Mouse (Mus musculus) ES-Bruce4 (cell line): Measurements from ENCODE around the gene Fam83f. TPM values are rescaled to one million over a fixed set of nuclear protein-coding genes. Genes with fewer than 3 reads are reported as not detected.
"Not testable (repeated sequence)": the region's sequence is repeated elsewhere in the genome, so short reads cannot be mapped to it uniquely, and the experiment has no call there.

Experiments
- H3K27ac ChIP-seq: 2 replicates; pipeline ENCODE4 v1.5.1; 2012; ENCODE audit warnings: low read length, inconsistent platforms; ENCODE audit not compliant: insufficient read depth
- H3K27me3 ChIP-seq: 2 replicates; pipeline ENCODE4 v1.6.1; 2012; ENCODE audit warnings: mild to moderate bottlenecking, low read length, inconsistent platforms; ENCODE audit not compliant: control insufficient read depth, poor library complexity, insufficient read depth, severe bottlenecking
- H3K36me3 ChIP-seq: 2 replicates; pipeline ENCODE4 v1.6.1; 2012; ENCODE audit warnings: inconsistent platforms, mild to moderate bottlenecking, low read length, moderate library complexity; ENCODE audit not compliant: control insufficient read depth, poor library complexity, insufficient read depth, severe bottlenecking
- H3K4me1 ChIP-seq: one replicate; pipeline ENCODE4 v1.8.1; 2011; ENCODE audit warnings: low read length; ENCODE audit not compliant: control insufficient read depth, insufficient read depth
- H3K4me3 ChIP-seq: 2 replicates; pipeline ENCODE4 v1.5.1; 2011; ENCODE audit warnings: low read depth, mild to moderate bottlenecking, low read length
- H3K9ac ChIP-seq: 2 replicates; pipeline ENCODE4 v1.6.1; 2012; ENCODE audit warnings: low read depth, mild to moderate bottlenecking, inconsistent platforms; ENCODE audit not compliant: poor library complexity, severe bottlenecking
- H3K9me3 ChIP-seq: replicated peaks from 2 replicates; pipeline ENCODE4 v1.6.1; 2012; ENCODE audit warnings: mild to moderate bottlenecking, low read length, inconsistent platforms; ENCODE audit not compliant: control insufficient read depth, poor library complexity, insufficient read depth, severe bottlenecking
- CTCF ChIP-seq: IDR thresholded peaks from one replicate; pipeline ENCODE4 v1.8.1; 2011; ENCODE audit warnings: low read depth, low read length
- EP300 ChIP-seq: IDR thresholded peaks from 2 replicates; pipeline ENCODE4 v1.6.1; 2011; ENCODE audit warnings: low read depth, low read length; ENCODE audit not compliant: insufficient read depth
- POLR2A ChIP-seq: IDR thresholded peaks from one replicate; pipeline ENCODE4 v1.8.1; 2011; ENCODE audit warnings: low read length; ENCODE audit not compliant: insufficient read depth
- polyA plus RNA-seq: library from polyadenylated mRNA; stranded (reverse); fragments of >200 nt; gene quantifications from 2 replicates; pipeline ENCODE4 v1.2.4, GENCODE M21; 2011; ENCODE audit warnings: low read depth; ENCODE audit not compliant: missing spikeins, insufficient read depth, insufficient read length

The Fam83f gene
- polyA plus RNA-seq, 1 experiment = 2.7 TPM

GRCm38 (mm10) chr15:80731043-80731442, 59.4 kb downstream of the Fam83f start:
- no peaks in the 10 kb centered on the region for H3K36me3 ChIP-seq
- H3K9ac ChIP-seq = no peak overlapping the region
- H3K9me3 ChIP-seq = no peaks in the 10 kb centered on the region
- no peak overlapping the region for H3K4me3 ChIP-seq
- no peaks in the 10 kb centered on the region for H3K4me1 ChIP-seq
- no peak for TF ChIP-seq EP300
- H3K27ac ChIP-seq = no peak overlapping the region
- no peaks in the 10 kb centered on the region for H3K27me3 ChIP-seq

- Histone ChIP-seq H3K4me3 (no peak overlapping the region), H3K9me3 (no peaks in the 10 kb centered on the region), H3K27ac (no peak overlapping the region), H3K27me3 (no peaks in the 10 kb centered on the region), H3K36me3 (no peaks in the 10 kb centered on the region), H3K9ac (no peak overlapping the region), H3K4me1 (no peaks in the 10 kb centered on the region)
- no peak for TF ChIP-seq POLR2A
- no peak for TF ChIP-seq EP300
- no peak for TF ChIP-seq CTCF
Observed at GRCm38 (mm10) chr15:80731511-80731910, 59.9 kb downstream of the Fam83f start.

- H3K4me3 ChIP-seq = no peak overlapping the region
- no peaks in the 10 kb centered on the region for H3K9me3 ChIP-seq
- H3K27ac ChIP-seq = no peak overlapping the region
- H3K27me3 ChIP-seq = no peaks in the 10 kb centered on the region
- H3K4me1 ChIP-seq = no peaks in the 10 kb centered on the region
- TF ChIP-seq CTCF = no peak
- no peak for TF ChIP-seq POLR2A
- no peak for TF ChIP-seq EP300
- no peaks in the 10 kb centered on the region for H3K36me3 ChIP-seq
- no peak overlapping the region for H3K9ac ChIP-seq
Observed at GRCm38 (mm10) chr15:80732266-80733030, 60.8 kb downstream of the Fam83f start.

GRCm38 (mm10) chr15:80735300-80735699, 63.7 kb downstream of the Fam83f start:
- H3K36me3 ChIP-seq = no peaks in the 10 kb centered on the region
- TF ChIP-seq CTCF (no peak), EP300 (no peak), POLR2A (no peak)
- H3K9ac ChIP-seq = no peak overlapping the region
- H3K4me1 ChIP-seq = no peaks in the 10 kb centered on the region
- no peaks in the 10 kb centered on the region for H3K9me3 ChIP-seq
- no peaks in the 10 kb centered on the region for H3K27me3 ChIP-seq
- no peak overlapping the region for H3K27ac ChIP-seq
- H3K4me3 ChIP-seq = no peak overlapping the region

- H3K4me3 ChIP-seq, H3K4me1 ChIP-seq, H3K9ac ChIP-seq, H3K27ac ChIP-seq, H3K9me3 ChIP-seq, H3K27me3 ChIP-seq, H3K36me3 ChIP-seq: not testable (repeated sequence)
Observed at GRCm38 (mm10) chr15:80735708-80736107, 64.1 kb downstream of the Fam83f start.

- Histone ChIP-seq H3K9me3 (no peaks in the 10 kb centered on the region), H3K9ac (no peak overlapping the region), H3K4me3 (no peak overlapping the region), H3K36me3 (no peaks in the 10 kb centered on the region), H3K27ac (no peak overlapping the region), H3K27me3 (no peaks in the 10 kb centered on the region), H3K4me1 (no peaks in the 10 kb centered on the region)
- no peak for TF ChIP-seq EP300
- TF ChIP-seq CTCF = no peak
- no peak for TF ChIP-seq POLR2A
Observed at GRCm38 (mm10) chr15:80736553-80736952, 64.9 kb downstream of the Fam83f start.
